Mouse (Mus musculus): Measurements from ENCODE around the gene Prdm15. TPM values are rescaled to one million over a fixed set of nuclear protein-coding genes. Genes with fewer than 3 reads are reported as not detected.

Prdm15 gene
- 9.7 and 10.9 TPM in 2 replicates for polyA plus RNA-seq (2015; fragmentation: Nextera tagmentation; extraction: Ambion mirVana)

GRCm38 (mm10) chr16:97851741-97852319 lies at the start of gene Prdm15:
Gene Prdm15 (minus strand): TSS chr16:97851850.
- no peaks in the 10 kb centered on the region for H3K9me3 ChIP-seq (replicated peaks)
- H3K4me3 ChIP-seq (replicated peaks) = peak within 1 kb of the TSS; percentile 90
- H3K9ac ChIP-seq = peak within 1 kb of the TSS; percentile 98
- H3K27me3 ChIP-seq = no peaks in the 10 kb centered on the region
- under 1% methylated on average over 31 of the region's 31 CpGs for WGBS
- peaks cover 29% of the 10 kb centered on the region for H3K4me1 ChIP-seq
- H3K27ac ChIP-seq (replicated peaks) = peak within 1 kb of the TSS; percentile 100
- peak; percentile 90 for ATAC-seq (ENCODE audit: insufficient number of reproducible peaks, low FRiP score, low TSS enrichment, low read depth)
- peaks cover 5% of the 10 kb centered on the region; the same call in 1 of the 2 replicates for H3K36me3 ChIP-seq
- peak within 1 kb of the TSS; percentile 59 for H3K4me2 ChIP-seq (replicated peaks)

GRCm38 (mm10) chr16:97897346-97898024 lies 45.8 kb upstream of the Prdm15 start:
- H3K4me2 ChIP-seq (replicated peaks) = no peak overlapping the region
- H3K9ac ChIP-seq = no peak overlapping the region
- H3K27ac ChIP-seq (replicated peaks) = no peak overlapping the region
- no peaks in the 10 kb centered on the region for H3K36me3 ChIP-seq
- 52% methylated on average over 5 of the region's 5 CpGs for WGBS
- H3K9me3 ChIP-seq (replicated peaks) = no peaks in the 10 kb centered on the region
- no peak; the same call in 1 of the 2 replicates for ATAC-seq (ENCODE audit: insufficient number of reproducible peaks, low FRiP score, low TSS enrichment, low read depth)
- H3K27me3 ChIP-seq = no peaks in the 10 kb centered on the region
- H3K4me1 ChIP-seq = no peaks in the 10 kb centered on the region
- no peak overlapping the region for H3K4me3 ChIP-seq (replicated peaks)

- Histone ChIP-seq H3K27ac (replicated peaks) (no peak overlapping the region), H3K4me2 (replicated peaks) (no peak overlapping the region), H3K9ac (no peak overlapping the region), H3K4me1 (no peaks in the 10 kb centered on the region), H3K27me3 (no peaks in the 10 kb centered on the region), H3K36me3 (peaks cover 21% of the 10 kb centered on the region; the same call in 1 of the 2 replicates), H3K9me3 (replicated peaks) (no peaks in the 10 kb centered on the region), H3K4me3 (replicated peaks) (no peak overlapping the region)
- no peak for ATAC-seq (ENCODE audit: insufficient number of reproducible peaks, low FRiP score, low TSS enrichment, low read depth)
These were observed 36.1 kb upstream of the Prdm15 start for GRCm38 (mm10) chr16:97887762-97888161.

GRCm38 (mm10) chr16:97883696-97884095 lies 32.0 kb upstream of the Prdm15 start:
- 87% methylated on average over 1 of the region's 1 CpGs for WGBS
- H3K27me3 ChIP-seq = no peaks in the 10 kb centered on the region
- H3K4me1 ChIP-seq = no peaks in the 10 kb centered on the region
- H3K9ac ChIP-seq = no peak overlapping the region
- H3K27ac ChIP-seq (replicated peaks) = no peak overlapping the region
- no peak overlapping the region for H3K4me3 ChIP-seq (replicated peaks)
- no peak overlapping the region for H3K4me2 ChIP-seq (replicated peaks)
- ATAC-seq (ENCODE audit: insufficient number of reproducible peaks, low FRiP score, low TSS enrichment, low read depth) = no peak
- 0 out of 2 replicates have a peak, but pooled peaks cover 8% of the 10 kb centered on the region for H3K36me3 ChIP-seq
- no peaks in the 10 kb centered on the region for H3K9me3 ChIP-seq (replicated peaks)

- Histone ChIP-seq H3K27me3 (no peaks in the 10 kb centered on the region), H3K9me3 (replicated peaks) (no peaks in the 10 kb centered on the region), H3K4me2 (replicated peaks) (no peak overlapping the region), H3K4me1 (no peaks in the 10 kb centered on the region), H3K9ac (no peak overlapping the region), H3K36me3 (0 out of 2 replicates have a peak, but pooled peaks cover 8% of the 10 kb centered on the region), H3K27ac (replicated peaks) (no peak overlapping the region), H3K4me3 (replicated peaks) (no peak overlapping the region)
- ATAC-seq (ENCODE audit: insufficient number of reproducible peaks, low FRiP score, low TSS enrichment, low read depth) = no peak
These were observed 31.2 kb upstream of the Prdm15 start for GRCm38 (mm10) chr16:97882891-97883290.

GRCm38 (mm10) chr16:97879134-97879533 lies 27.5 kb upstream of the Prdm15 start:
- no peak overlapping the region for H3K27ac ChIP-seq (replicated peaks)
- no peak for ATAC-seq (ENCODE audit: insufficient number of reproducible peaks, low FRiP score, low TSS enrichment, low read depth)
- 78% methylated on average over 1 of the region's 1 CpGs for WGBS
- H3K9ac ChIP-seq = no peak overlapping the region
- no peak overlapping the region for H3K4me3 ChIP-seq (replicated peaks)
- no peaks in the 10 kb centered on the region for H3K4me1 ChIP-seq
- peaks cover 19% of the 10 kb centered on the region for H3K36me3 ChIP-seq
- H3K9me3 ChIP-seq (replicated peaks) = no peaks in the 10 kb centered on the region
- H3K27me3 ChIP-seq = no peaks in the 10 kb centered on the region
- H3K4me2 ChIP-seq (replicated peaks) = no peak overlapping the region

GRCm38 (mm10) chr16:97877502-97877901 lies 25.9 kb upstream of the Prdm15 start:
- H3K36me3 ChIP-seq = peaks cover 32% of the 10 kb centered on the region
- ATAC-seq (ENCODE audit: insufficient number of reproducible peaks, low FRiP score, low TSS enrichment, low read depth) = no peak
- no peaks in the 10 kb centered on the region for H3K9me3 ChIP-seq (replicated peaks)
- no peaks in the 10 kb centered on the region for H3K4me1 ChIP-seq
- no peak overlapping the region for H3K4me2 ChIP-seq (replicated peaks)
- H3K27ac ChIP-seq (replicated peaks) = no peak overlapping the region
- H3K9ac ChIP-seq = no peak overlapping the region
- H3K4me3 ChIP-seq (replicated peaks) = no peak overlapping the region
- H3K27me3 ChIP-seq = no peaks in the 10 kb centered on the region
- WGBS = 89% methylated on average over 3 of the region's 3 CpGs

- no peak for ATAC-seq (ENCODE audit: insufficient number of reproducible peaks, low FRiP score, low TSS enrichment, low read depth)
- Histone ChIP-seq H3K4me1 (no peaks in the 10 kb centered on the region), H3K4me3 (replicated peaks) (no peak overlapping the region), H3K4me2 (replicated peaks) (no peak overlapping the region), H3K27ac (replicated peaks) (no peak overlapping the region), H3K9ac (no peak overlapping the region), H3K36me3 (peaks cover 32% of the 10 kb centered on the region), H3K27me3 (no peaks in the 10 kb centered on the region), H3K9me3 (replicated peaks) (no peaks in the 10 kb centered on the region)
- 87% methylated on average over 4 of the region's 4 CpGs for WGBS
These were observed 23.5 kb upstream of the Prdm15 start for GRCm38 (mm10) chr16:97875101-97875500.

- Histone ChIP-seq H3K4me2 (replicated peaks) (no peak overlapping the region), H3K36me3 (peaks cover 34% of the 10 kb centered on the region), H3K4me1 (no peaks in the 10 kb centered on the region), H3K9ac (no peak overlapping the region), H3K27me3 (no peaks in the 10 kb centered on the region), H3K4me3 (replicated peaks) (no peak overlapping the region), H3K27ac (replicated peaks) (no peak overlapping the region), H3K9me3 (replicated peaks) (no peaks in the 10 kb centered on the region)
- 50% methylated on average over 1 of the region's 1 CpGs for WGBS
- ATAC-seq (ENCODE audit: insufficient number of reproducible peaks, low FRiP score, low TSS enrichment, low read depth) = no peak
These were observed 22.7 kb upstream of the Prdm15 start for GRCm38 (mm10) chr16:97874376-97874775.

GRCm38 (mm10) chr16:97872657-97873056 lies 21.0 kb upstream of the Prdm15 start:
- H3K36me3 ChIP-seq = peaks cover 43% of the 10 kb centered on the region
- H3K9me3 ChIP-seq (replicated peaks) = no peaks in the 10 kb centered on the region
- no peak overlapping the region for H3K27ac ChIP-seq (replicated peaks)
- ATAC-seq (ENCODE audit: insufficient number of reproducible peaks, low FRiP score, low TSS enrichment, low read depth) = no peak
- H3K4me3 ChIP-seq (replicated peaks) = no peak overlapping the region
- no peaks in the 10 kb centered on the region for H3K4me1 ChIP-seq
- no peaks in the 10 kb centered on the region for H3K27me3 ChIP-seq
- H3K4me2 ChIP-seq (replicated peaks) = no peak overlapping the region
- WGBS = 75% methylated on average over 5 of the region's 5 CpGs
- H3K9ac ChIP-seq = no peak overlapping the region

- Histone ChIP-seq H3K9me3 (replicated peaks) (no peaks in the 10 kb centered on the region), H3K4me2 (replicated peaks) (no peak overlapping the region), H3K36me3 (peaks cover 47% of the 10 kb centered on the region), H3K27ac (replicated peaks) (no peak overlapping the region), H3K4me3 (replicated peaks) (no peak overlapping the region), H3K27me3 (no peaks in the 10 kb centered on the region), H3K4me1 (no peaks in the 10 kb centered on the region), H3K9ac (no peak overlapping the region)
- 75% methylated on average over 6 of the region's 6 CpGs for WGBS
- no peak for ATAC-seq (ENCODE audit: insufficient number of reproducible peaks, low FRiP score, low TSS enrichment, low read depth)
These were observed 17.8 kb upstream of the Prdm15 start for GRCm38 (mm10) chr16:97869193-97870102.

Data from embryonic facial prominence, embryonic 15.5 days (tissue).